Mouse (Mus musculus) neural tube, embryonic 14.5 days (tissue): ENCODE results near the gene Wdr70. TPM values are rescaled to one million over a fixed set of nuclear protein-coding genes. Genes with fewer than 3 reads are reported as not detected.

Experiments used
- ATAC-seq: fragments of 200-750 bp; cut with Nextera tagmentation; 2 replicates; pipeline ENCODE4 v1.8.0; 2017; ENCODE audit warnings: low read depth, mild to moderate bottlenecking, moderate TSS enrichment, moderate library complexity
- H3K27ac ChIP-seq: fragments of 300-500 bp; sonication (generic); 2 replicates; pipeline ENCODE4 v1.5.1; 2014; ENCODE audit warnings: low read depth, mild to moderate bottlenecking, control low read depth, low read length, moderate library complexity, mixed read lengths
- H3K27me3 ChIP-seq: fragments of 300-500 bp; sonication (generic); 2 replicates; pipeline ENCODE4 v1.6.1; 2014; ENCODE audit warnings: low read length; ENCODE audit not compliant: control insufficient read depth, insufficient read depth
- H3K36me3 ChIP-seq: fragments of 300-500 bp; sonication (generic); 2 replicates; pipeline ENCODE4 v1.6.1; 2014; ENCODE audit warnings: low read length, mixed read lengths; ENCODE audit not compliant: control insufficient read depth, insufficient read depth
- H3K4me1 ChIP-seq: fragments of 300-500 bp; sonication (generic); 2 replicates; pipeline ENCODE4 v1.6.1; 2014; ENCODE audit warnings: low read length; ENCODE audit not compliant: control insufficient read depth, insufficient read depth
- H3K4me2 ChIP-seq: fragments of 300-500 bp; sonication (generic); 2 replicates; pipeline ENCODE4 v1.6.1; 2014; ENCODE audit warnings: mild to moderate bottlenecking, low read depth, low read length, control low read depth
- H3K4me3 ChIP-seq: fragments of 300-500 bp; sonication (generic); 2 replicates; pipeline ENCODE4 v1.5.1; 2014; ENCODE audit warnings: low read depth, low read length, control low read depth, mixed read lengths
- H3K9ac ChIP-seq: fragments of 300-500 bp; sonication (generic); replicated peaks from 2 replicates; pipeline ENCODE4 v1.6.1; 2014; ENCODE audit warnings: low read depth, mild to moderate bottlenecking, control low read depth, low read length, mixed read lengths
- H3K9me3 ChIP-seq: fragments of 300-500 bp; sonication (generic); 2 replicates; pipeline ENCODE4 v1.6.1; 2016; ENCODE audit warnings: low read length; ENCODE audit not compliant: control insufficient read depth
- WGBS: fragments of 180-500 bp; shearing (Covaris S2); extraction: QIAGEN DNeasy Blood & Tissue Kit; methylation state at CpG from one replicate; pipeline ENCODE4 v1.1.7; 2014; 5-methylcytosine and 5-hydroxymethylcytosine counted together
- microRNA-seq: library from miRNA; unstranded; fragments of <30 nt; microRNA quantifications from one replicate; pipeline ENCODE4, GENCODE M21; 2016
- polyA plus RNA-seq: library from polyadenylated mRNA; unstranded; fragments of >200 nt; fragmentation: Nextera tagmentation; extraction: Ambion mirVana; gene quantifications from 2 replicates; pipeline ENCODE4 v1.2.1, GENCODE M21; 2014

Wdr70 gene
- polyA plus RNA-seq, 1 experiment from 2014 or later = 63.7 TPM

DNA sequence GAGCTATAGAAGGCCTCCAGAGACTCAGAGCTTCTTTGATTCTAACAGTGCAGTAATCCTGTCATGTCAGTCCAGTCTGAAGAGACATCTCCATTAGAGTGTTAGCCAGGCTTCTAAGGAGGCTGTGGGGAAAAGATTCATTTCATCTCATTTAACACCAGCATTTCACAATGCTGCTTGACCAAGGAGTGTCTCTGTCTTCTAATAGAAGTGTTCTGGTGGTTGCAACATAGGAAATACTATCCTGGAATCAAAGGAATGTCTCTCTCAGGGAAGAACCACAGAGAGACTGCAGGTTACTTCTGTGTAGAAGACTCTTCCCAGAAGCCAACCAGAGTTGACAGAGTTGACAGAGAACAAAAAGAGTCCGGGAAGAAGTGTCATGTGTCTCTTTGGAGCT is 257.3 kb downstream of the Wdr70 start:
- no peaks in the 10 kb centered on the region for H3K27me3 ChIP-seq
- 90% methylated on average over 1 of the region's 1 CpGs for WGBS
- no peak for ATAC-seq

DNA sequence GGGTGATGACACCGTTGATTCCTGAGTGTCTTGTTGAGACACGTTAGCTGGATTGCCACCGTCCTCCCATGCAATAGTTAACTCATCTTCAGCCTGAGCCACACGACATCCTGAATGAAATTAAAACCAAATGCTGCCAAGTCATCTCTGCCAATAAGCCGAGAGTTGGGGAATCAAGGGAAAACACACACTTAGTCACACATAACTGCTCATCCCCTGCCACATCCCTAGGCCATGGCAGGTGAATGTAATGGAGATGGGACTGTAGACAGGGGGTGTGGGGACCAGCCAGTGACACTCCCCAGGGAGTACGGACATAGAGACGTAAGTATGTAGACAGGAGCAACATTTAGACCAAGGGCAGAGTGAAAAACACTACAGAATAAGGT is 260.1 kb downstream of the Wdr70 start:
- Histone ChIP-seq H3K27ac (no peak overlapping the region), H3K36me3 (no peaks in the 10 kb centered on the region), H3K9me3 (no peaks in the 10 kb centered on the region), H3K4me2 (no peak overlapping the region), H3K4me1 (no peaks in the 10 kb centered on the region), H3K9ac (no peak overlapping the region), H3K27me3 (no peaks in the 10 kb centered on the region), H3K4me3 (no peak overlapping the region)
- no peak for ATAC-seq
- WGBS = 79% methylated on average over 7 of the region's 7 CpGs

More for the DNA sequence above, 257.3 kb downstream of the Wdr70 start:
- Histone ChIP-seq H3K4me2 (no peak overlapping the region), H3K27ac (no peak overlapping the region), H3K9ac (no peak overlapping the region), H3K36me3 (no peaks in the 10 kb centered on the region), H3K4me1 (no peaks in the 10 kb centered on the region), H3K4me3 (no peak overlapping the region), H3K9me3 (no peaks in the 10 kb centered on the region)

DNA sequence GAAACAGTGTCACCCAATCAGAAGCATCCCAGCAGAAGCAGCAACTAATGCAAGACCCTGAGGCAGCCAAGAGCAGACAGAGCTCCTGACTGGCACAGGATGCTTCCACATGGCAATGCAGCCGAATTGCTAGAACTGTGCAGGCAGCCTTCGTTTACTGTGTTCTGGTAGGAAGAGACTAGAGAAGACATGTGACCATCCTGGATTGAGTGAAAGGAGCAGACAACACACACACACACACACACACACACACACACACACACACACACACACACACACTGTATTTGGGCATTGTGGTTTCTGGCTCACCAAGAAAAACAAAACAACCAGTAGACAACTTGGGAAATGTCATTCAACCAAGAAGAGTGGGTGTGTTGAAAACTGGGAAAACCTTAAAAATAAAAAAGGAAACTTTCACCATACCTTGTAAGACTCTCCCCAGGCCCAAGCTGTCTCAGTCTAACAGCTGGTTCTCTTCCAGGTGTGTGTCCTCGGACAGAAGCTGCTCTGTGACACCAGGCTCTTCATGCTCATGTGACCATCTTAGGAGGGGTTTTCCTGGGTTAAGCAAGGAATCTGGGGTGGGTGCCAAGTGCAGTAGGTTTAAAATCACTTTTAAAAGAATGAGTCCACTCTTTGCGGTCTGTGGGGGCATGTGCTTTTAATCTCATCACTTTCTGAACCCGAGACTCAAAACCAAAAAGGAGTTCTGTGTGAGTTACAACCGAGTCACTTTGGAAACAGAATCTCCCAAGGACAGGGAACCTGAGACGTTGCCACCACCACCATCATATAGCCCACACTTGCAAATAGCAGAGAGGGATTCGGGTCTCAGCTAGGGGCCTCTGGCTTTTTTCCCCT is 260.7 kb downstream of the Wdr70 start:
- H3K9ac ChIP-seq = no peak overlapping the region
- WGBS = 85% methylated on average over 8 of the region's 8 CpGs
- no peak overlapping the region for H3K4me3 ChIP-seq
- H3K36me3 ChIP-seq = no peaks in the 10 kb centered on the region
- H3K27ac ChIP-seq = no peak overlapping the region
- no peak for ATAC-seq
- no peak overlapping the region for H3K4me2 ChIP-seq
- H3K9me3 ChIP-seq = no peaks in the 10 kb centered on the region
- no peaks in the 10 kb centered on the region for H3K4me1 ChIP-seq
- H3K27me3 ChIP-seq = no peaks in the 10 kb centered on the region

GRCm38 (mm10) chr15:7835404-7835803 is 263.6 kb downstream of the Wdr70 start:
- 93% methylated on average over 9 of the region's 9 CpGs for WGBS

DNA sequence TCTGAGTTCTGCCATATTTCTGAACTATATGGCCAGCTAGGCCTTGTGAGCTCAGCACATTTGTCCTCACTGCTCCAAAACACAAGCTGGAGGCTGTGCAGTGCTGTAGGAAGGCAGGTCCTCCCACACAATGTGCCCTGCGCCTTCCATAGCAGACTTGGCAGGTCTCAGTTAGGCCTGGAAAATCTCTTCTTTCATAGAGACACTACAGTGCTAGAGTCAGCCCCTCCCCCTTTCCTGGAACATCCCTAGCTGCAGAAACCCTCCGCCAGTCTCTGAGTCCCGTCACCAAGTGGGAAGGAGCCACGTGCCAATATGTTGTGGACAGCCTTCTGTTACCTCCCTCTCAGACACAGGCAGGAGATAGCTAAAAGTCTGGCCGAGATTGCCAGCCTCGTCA is 273.5 kb downstream of the Wdr70 start:
- H3K36me3 ChIP-seq = no peaks in the 10 kb centered on the region
- no peak overlapping the region for H3K4me2 ChIP-seq
- WGBS = 55% methylated on average over 6 of the region's 6 CpGs
- H3K9ac ChIP-seq = no peak overlapping the region
- no peak for ATAC-seq
- H3K27ac ChIP-seq = no peak overlapping the region
- no peak overlapping the region for H3K4me3 ChIP-seq
- H3K9me3 ChIP-seq = no peaks in the 10 kb centered on the region
- H3K27me3 ChIP-seq = no peaks in the 10 kb centered on the region
- H3K4me1 ChIP-seq = no peaks in the 10 kb centered on the region

More at GRCm38 (mm10) chr15:7835404-7835803, 263.6 kb downstream of the Wdr70 start:
- no peak overlapping the region for H3K27ac ChIP-seq
- no peak overlapping the region for H3K4me2 ChIP-seq
- no peak for ATAC-seq
- no peaks in the 10 kb centered on the region for H3K27me3 ChIP-seq
- H3K9ac ChIP-seq = no peak overlapping the region
- no peaks in the 10 kb centered on the region for H3K4me1 ChIP-seq
- no peaks in the 10 kb centered on the region for H3K9me3 ChIP-seq
- no peaks in the 10 kb centered on the region for H3K36me3 ChIP-seq
- H3K4me3 ChIP-seq = no peak overlapping the region

GRCm38 (mm10) chr15:7823886-7824285 is 275.1 kb downstream of the Wdr70 start:
- no peak overlapping the region for H3K4me2 ChIP-seq
- H3K9me3 ChIP-seq = no peaks in the 10 kb centered on the region
- no peak overlapping the region for H3K4me3 ChIP-seq
- H3K4me1 ChIP-seq = no peaks in the 10 kb centered on the region
- H3K27me3 ChIP-seq = no peaks in the 10 kb centered on the region
- H3K27ac ChIP-seq = no peak overlapping the region
- H3K36me3 ChIP-seq = no peaks in the 10 kb centered on the region
- no peak for ATAC-seq
- 75% methylated on average over 6 of the region's 6 CpGs for WGBS
- no peak overlapping the region for H3K9ac ChIP-seq

Small RNA genes within 50 kb of the gene (microRNA-seq; reads per million reads assigned to microRNA genes)
- not detected for gene Gm27529

Other genes with a start within 250 kb of the Wdr70 start
- gene Nup155, start 10.1 kb upstream of the Wdr70 start, polyA plus RNA-seq = 11.2 and 14.2 TPM in 2 replicates
- 25.7 and 34.8 TPM in 2 replicates for gene Cplane1, start 69.9 kb upstream of the Wdr70 start, polyA plus RNA-seq